Mouse (Mus musculus) cortical plate, adult 2 months (tissue): ENCODE results near the gene Nkiras2.

Experiments used
- CTCF ChIP-seq: fragments of 200-500 bp; IDR thresholded peaks from 2 replicates; pipeline ENCODE4 v1.5.1; 2011; ENCODE audit warnings: mild to moderate bottlenecking, control low read depth, low read length; ENCODE audit not compliant: insufficient read depth; ENCODE audit errors: extremely low read depth
- POLR2A ChIP-seq: fragments of 200-500 bp; IDR thresholded peaks from 2 replicates; pipeline ENCODE4 v1.6.1; 2011; ENCODE audit warnings: mild to moderate bottlenecking, low read length, control low read depth; ENCODE audit not compliant: insufficient read depth; ENCODE audit errors: extremely low read depth

- TF ChIP-seq CTCF (no peak), POLR2A (no peak)
These were observed 15.2 kb upstream of the Nkiras2 start for GRCm38 (mm10) chr11:100603813-100604212.
